Mouse (Mus musculus): ENCODE measurements around the gene Zfp777. TPM values are rescaled to one million over a fixed set of nuclear protein-coding genes. Genes with fewer than 3 reads are reported as not detected.
A peak's percentile ranks its signal among the peaks of the same experiment; 100 is the strongest.

The Zfp777 gene
- polyA plus RNA-seq, 1 experiment from 2014 or later: 10.1 TPM

DNA sequence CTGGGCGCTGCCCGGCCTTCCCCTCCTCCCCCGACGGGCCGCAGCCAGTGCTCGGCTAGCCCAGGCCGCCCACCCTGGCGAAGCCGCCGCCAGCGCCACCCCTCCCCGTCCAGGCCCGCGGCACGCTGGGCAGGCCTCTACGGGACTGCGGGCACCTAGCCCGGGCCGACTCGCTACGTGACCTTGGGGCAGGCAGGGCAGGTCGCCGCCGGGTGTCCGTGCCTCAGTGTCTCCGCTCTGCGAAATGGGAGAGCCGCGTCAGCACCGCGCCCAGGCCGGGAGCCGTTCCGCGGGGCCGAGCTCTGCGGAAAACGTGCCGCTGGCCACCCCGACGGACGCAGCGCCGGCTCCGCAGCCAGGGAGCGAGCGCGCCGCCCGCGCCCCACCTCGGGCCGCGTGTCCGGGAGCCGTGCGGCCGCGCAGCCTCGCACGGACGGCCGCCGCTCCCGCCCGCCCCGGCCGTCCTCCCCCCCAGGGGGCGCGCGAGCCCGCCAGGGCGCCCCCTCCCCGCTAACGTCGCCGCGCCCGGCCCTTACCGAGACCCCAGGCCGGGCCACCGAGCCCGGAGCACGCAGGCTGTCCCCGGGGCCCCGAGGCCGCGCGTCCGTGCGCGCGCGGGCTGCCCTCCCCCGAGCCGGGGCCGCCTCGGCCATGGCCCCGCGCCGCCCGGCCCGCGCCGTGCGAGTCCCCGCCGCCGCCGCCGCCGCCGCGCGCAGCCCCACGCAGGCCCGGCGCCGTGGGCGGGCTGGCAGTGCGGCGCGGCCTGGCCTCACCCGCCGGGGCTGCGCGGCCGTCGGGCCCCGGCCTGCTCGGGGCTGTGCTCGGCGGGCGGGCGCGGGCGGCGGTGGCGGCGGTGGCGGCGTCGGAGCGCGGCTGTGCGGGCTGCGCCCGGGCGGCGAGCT is 1.0 kb downstream of the Zfp777 start:
- H3K36me3 ChIP-seq (ENCODE audit: control insufficient read depth, insufficient read depth, low read length): peaks cover 21% of the 10 kb centered on the region

DNA sequence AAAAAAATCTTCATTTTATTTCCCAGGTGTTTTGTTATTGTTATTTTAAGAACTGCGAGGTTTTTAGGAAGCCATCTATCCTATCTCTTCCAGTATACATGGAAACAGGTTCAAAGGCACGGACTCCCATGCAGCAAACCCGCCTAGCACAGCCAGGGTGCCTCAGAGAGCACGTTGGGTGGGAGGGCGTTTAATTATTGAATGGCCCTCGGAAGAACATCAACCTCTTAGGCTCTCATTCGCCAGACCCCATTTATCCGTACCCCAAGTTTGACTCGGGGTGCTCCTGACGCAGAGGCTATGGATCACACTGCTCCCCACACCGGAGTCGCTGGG is 1.6 kb downstream of the Zfp777 start:
- Histone ChIP-seq H3K9ac (replicated peaks; ENCODE audit: low read length) (peak overlapping the region; percentile 87), H3K27ac (replicated peaks; ENCODE audit: low read depth, low read length) (peak overlapping the region; percentile 93), H3K4me1 (ENCODE audit: control insufficient read depth, insufficient read depth, low read length) (no peaks in the 10 kb centered on the region), H3K4me3 (replicated peaks; ENCODE audit: low read depth, low read length) (peak overlapping the region; percentile 64), H3K27me3 (ENCODE audit: control insufficient read depth, insufficient read depth, low read length) (no peaks in the 10 kb centered on the region), H3K4me2 (ENCODE audit: low read length) (peak overlapping the region; percentile 71), H3K9me3 (ENCODE audit: control insufficient read depth, low read length) (no peaks in the 10 kb centered on the region), H3K36me3 (ENCODE audit: control insufficient read depth, insufficient read depth, low read length) (peaks cover 25% of the 10 kb centered on the region)
- whole genome bisulfite sequencing: 6% methylated on average over 12 of the region's 12 CpGs
- DNase-seq (peak; percentile 59), ATAC-seq (ENCODE audit: low FRiP score, low TSS enrichment) (no peak)

More for the DNA sequence above, 1.0 kb downstream of the Zfp777 start:
- ATAC-seq (ENCODE audit: low FRiP score, low TSS enrichment) (peak; percentile 78), DNase-seq (peak; percentile 72)
- peak overlapping the region; percentile 71 for H3K4me2 ChIP-seq (ENCODE audit: low read length)
- no peaks in the 10 kb centered on the region for H3K4me1 ChIP-seq (ENCODE audit: control insufficient read depth, insufficient read depth, low read length)
- H3K9ac ChIP-seq (replicated peaks; ENCODE audit: low read length): peak overlapping the region; percentile 87
- under 1% methylated on average over 93 of the region's 150 CpGs for WGBS
- H3K9me3 ChIP-seq (ENCODE audit: control insufficient read depth, low read length): no peaks in the 10 kb centered on the region
- no peaks in the 10 kb centered on the region for H3K27me3 ChIP-seq (ENCODE audit: control insufficient read depth, insufficient read depth, low read length)
- H3K4me3 ChIP-seq (replicated peaks; ENCODE audit: low read depth, low read length): peak overlapping the region; percentile 64
- peak overlapping the region; percentile 93 for H3K27ac ChIP-seq (replicated peaks; ENCODE audit: low read depth, low read length)

DNA sequence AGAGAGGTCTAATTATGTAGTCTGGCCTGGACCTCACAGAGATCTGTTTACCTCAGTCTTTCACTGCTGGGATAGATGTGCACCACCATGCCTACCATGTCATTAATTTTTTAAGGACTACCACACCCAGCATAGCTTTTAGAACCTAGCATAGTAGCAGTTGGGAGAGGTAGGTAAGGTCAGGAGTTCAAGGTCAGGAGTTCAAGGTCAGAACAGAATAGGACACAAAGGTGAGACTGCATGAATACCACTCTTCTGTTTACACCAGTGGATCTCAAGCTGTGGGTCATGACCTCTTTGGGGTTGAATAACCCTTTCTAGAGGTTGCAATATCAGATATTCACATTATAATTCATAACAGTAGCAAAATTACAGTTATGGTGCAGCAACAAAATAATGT is 16.1 kb downstream of the Zfp777 start:
- Histone ChIP-seq H3K4me3 (replicated peaks; ENCODE audit: low read depth, low read length) (no peak overlapping the region), H3K9me3 (ENCODE audit: control insufficient read depth, low read length) (no peaks in the 10 kb centered on the region), H3K4me1 (ENCODE audit: control insufficient read depth, insufficient read depth, low read length) (no peaks in the 10 kb centered on the region), H3K9ac (replicated peaks; ENCODE audit: low read length) (no peak overlapping the region), H3K36me3 (ENCODE audit: control insufficient read depth, insufficient read depth, low read length) (peaks cover 87% of the 10 kb centered on the region), H3K4me2 (ENCODE audit: low read length) (no peak overlapping the region), H3K27me3 (ENCODE audit: control insufficient read depth, insufficient read depth, low read length) (no peaks in the 10 kb centered on the region), H3K27ac (replicated peaks; ENCODE audit: low read depth, low read length) (no peak overlapping the region)
- no peak for DNase-seq
- ATAC-seq (ENCODE audit: low FRiP score, low TSS enrichment): no peak

DNA sequence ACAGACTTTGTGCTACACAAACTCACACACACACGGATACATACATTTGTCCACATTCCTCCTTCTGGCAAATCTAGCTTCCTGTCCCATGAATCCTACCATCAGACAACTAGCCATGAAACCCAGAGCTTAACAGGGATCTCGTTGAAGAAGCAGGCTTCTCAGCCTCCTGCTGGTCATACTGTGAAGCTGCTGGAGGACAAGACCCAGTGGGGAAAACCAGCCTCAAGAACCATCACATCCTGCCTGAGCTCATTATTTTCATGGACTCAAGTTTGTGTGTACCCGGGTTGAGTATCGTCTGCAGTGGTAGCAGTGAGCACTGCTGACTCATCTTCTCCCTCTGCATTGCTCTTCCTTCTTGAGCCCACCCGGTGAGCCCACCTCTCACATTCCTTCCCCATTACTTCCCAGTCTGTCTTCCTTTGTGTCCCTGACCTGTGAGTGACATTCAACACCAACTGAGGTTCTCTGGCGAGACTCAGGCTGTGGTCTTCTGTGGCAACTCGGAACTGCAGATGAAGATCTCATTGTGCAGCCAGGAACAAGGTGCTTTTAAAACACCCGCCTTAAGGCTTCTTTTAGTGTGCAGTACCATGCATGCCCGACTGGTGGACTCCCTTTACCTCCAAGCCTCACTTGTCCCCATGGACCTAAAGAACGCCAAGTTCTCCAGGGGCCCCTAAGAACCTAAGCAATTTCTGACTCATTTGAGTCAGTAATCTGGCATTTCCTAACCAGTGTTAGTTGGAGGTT is 22.6 kb downstream of the Zfp777 start:
- peaks cover 17% of the 10 kb centered on the region for H3K9me3 ChIP-seq (ENCODE audit: control insufficient read depth, low read length)
- no peak overlapping the region for H3K9ac ChIP-seq (replicated peaks; ENCODE audit: low read length)
- H3K27ac ChIP-seq (replicated peaks; ENCODE audit: low read depth, low read length): no peak overlapping the region
- DNase-seq: no peak
- H3K4me2 ChIP-seq (ENCODE audit: low read length): no peak overlapping the region
- H3K4me3 ChIP-seq (replicated peaks; ENCODE audit: low read depth, low read length): no peak overlapping the region
- no peak for ATAC-seq (ENCODE audit: low FRiP score, low TSS enrichment)
- H3K36me3 ChIP-seq (ENCODE audit: control insufficient read depth, insufficient read depth, low read length): peaks cover 88% of the 10 kb centered on the region
- H3K4me1 ChIP-seq (ENCODE audit: control insufficient read depth, insufficient read depth, low read length): no peaks in the 10 kb centered on the region
- 84% methylated on average over 10 of the region's 10 CpGs for WGBS
- no peaks in the 10 kb centered on the region for H3K27me3 ChIP-seq (ENCODE audit: control insufficient read depth, insufficient read depth, low read length)

DNA sequence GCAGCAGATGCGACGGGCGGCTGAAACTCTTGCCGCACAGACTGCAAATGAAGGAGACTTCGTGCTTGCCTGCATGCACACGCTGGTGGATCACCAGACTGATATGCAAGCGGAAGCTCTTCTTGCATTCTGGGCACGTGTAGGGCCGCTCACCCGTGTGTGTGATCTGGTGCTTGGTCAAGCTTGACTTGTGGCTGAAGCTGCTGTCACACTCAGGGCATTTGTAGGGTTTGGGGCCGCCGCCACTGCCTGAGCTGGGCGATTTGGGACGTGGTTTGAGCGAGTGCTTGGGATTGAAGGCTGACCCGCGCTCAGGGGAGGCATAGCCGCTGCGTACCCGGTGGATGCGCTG is 23.7 kb downstream of the Zfp777 start:
- 58% methylated on average over 21 of the region's 21 CpGs for WGBS
- ATAC-seq (ENCODE audit: low FRiP score, low TSS enrichment) (peak; percentile 17; the same call in 1 of the 2 replicates), DNase-seq (no peak)
- H3K4me2 ChIP-seq (ENCODE audit: low read length): no peak overlapping the region
- H3K9me3 ChIP-seq (ENCODE audit: control insufficient read depth, low read length): peaks cover 17% of the 10 kb centered on the region
- peaks cover 4% of the 10 kb centered on the region; the same call in 1 of the 2 replicates for H3K4me1 ChIP-seq (ENCODE audit: control insufficient read depth, insufficient read depth, low read length)
- no peak overlapping the region for H3K9ac ChIP-seq (replicated peaks; ENCODE audit: low read length)
- no peak overlapping the region for H3K4me3 ChIP-seq (replicated peaks; ENCODE audit: low read depth, low read length)
- peaks cover 77% of the 10 kb centered on the region for H3K36me3 ChIP-seq (ENCODE audit: control insufficient read depth, insufficient read depth, low read length)
- no peak overlapping the region for H3K27ac ChIP-seq (replicated peaks; ENCODE audit: low read depth, low read length)
- H3K27me3 ChIP-seq (ENCODE audit: control insufficient read depth, insufficient read depth, low read length): no peaks in the 10 kb centered on the region

DNA sequence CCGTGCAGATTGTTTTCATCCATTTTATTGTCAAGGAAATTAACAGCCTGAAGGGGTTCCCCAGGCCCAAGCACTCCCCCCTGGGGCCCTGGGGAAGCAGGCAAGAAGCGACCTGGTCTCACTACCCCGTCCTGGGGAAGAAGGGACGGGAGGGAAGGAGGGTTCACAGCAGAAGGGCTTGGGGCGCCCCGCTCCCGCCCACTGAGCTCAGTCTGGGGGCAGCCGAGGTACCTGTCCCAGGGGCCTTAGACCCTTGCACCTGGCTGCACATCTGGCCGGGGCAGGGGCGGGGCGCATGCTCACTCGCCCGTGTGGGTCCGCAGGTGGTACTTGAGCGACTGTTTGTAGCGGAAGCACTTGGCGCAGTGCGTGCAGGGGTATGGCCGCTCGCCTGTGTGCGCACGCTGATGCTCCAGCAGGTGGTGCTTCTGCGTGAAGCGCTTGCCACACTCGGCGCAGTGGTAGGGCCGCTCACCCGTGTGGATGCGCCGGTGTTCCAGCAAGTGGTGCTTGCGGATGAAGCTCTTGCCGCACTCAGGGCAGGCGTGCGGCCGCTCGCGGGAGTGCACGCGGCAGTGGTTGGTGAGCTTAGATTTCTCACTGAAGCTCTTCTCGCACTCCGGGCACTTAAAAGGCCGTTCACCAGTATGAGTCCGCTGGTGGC is 24.2 kb downstream of the Zfp777 start:
- Histone ChIP-seq H3K4me3 (replicated peaks; ENCODE audit: low read depth, low read length) (no peak overlapping the region), H3K9ac (replicated peaks; ENCODE audit: low read length) (no peak overlapping the region), H3K36me3 (ENCODE audit: control insufficient read depth, insufficient read depth, low read length) (peaks cover 73% of the 10 kb centered on the region), H3K4me1 (ENCODE audit: control insufficient read depth, insufficient read depth, low read length) (peaks cover 6% of the 10 kb centered on the region; the same call in 1 of the 2 replicates), H3K9me3 (ENCODE audit: control insufficient read depth, low read length) (peaks cover 17% of the 10 kb centered on the region), H3K27me3 (ENCODE audit: control insufficient read depth, insufficient read depth, low read length) (no peaks in the 10 kb centered on the region), H3K4me2 (ENCODE audit: low read length) (no peak overlapping the region), H3K27ac (replicated peaks; ENCODE audit: low read depth, low read length) (no peak overlapping the region)
- ATAC-seq (ENCODE audit: low FRiP score, low TSS enrichment) (peak; percentile 55; the same call in 1 of the 2 replicates), DNase-seq (peak; percentile 42)
- 72% methylated on average over 43 of the region's 43 CpGs for WGBS

DNA sequence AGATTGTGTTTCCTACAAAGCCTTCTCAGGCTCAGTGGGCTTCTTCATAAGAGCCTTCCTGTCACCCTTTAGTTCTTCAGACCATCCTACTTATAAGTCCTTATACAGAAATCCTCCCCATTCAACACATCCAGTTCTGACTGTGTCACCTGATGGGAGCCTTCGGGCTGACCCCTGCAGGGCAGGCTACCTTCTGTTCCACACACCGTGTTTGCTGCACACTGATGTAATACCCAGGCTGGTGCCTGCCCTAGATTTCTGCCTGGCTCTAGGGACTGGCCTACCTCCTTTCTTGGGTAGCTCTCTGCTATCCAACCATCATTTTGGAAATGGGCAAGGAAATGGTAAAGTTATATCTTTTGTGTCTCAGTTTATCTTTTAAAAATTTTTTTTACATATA is 26.0 kb downstream of the Zfp777 start:
- Histone ChIP-seq H3K4me3 (replicated peaks; ENCODE audit: low read depth, low read length) (no peak overlapping the region), H3K27me3 (ENCODE audit: control insufficient read depth, insufficient read depth, low read length) (no peaks in the 10 kb centered on the region), H3K9ac (replicated peaks; ENCODE audit: low read length) (no peak overlapping the region), H3K27ac (replicated peaks; ENCODE audit: low read depth, low read length) (no peak overlapping the region), H3K9me3 (ENCODE audit: control insufficient read depth, low read length) (peaks cover 17% of the 10 kb centered on the region), H3K36me3 (ENCODE audit: control insufficient read depth, insufficient read depth, low read length) (peaks cover 61% of the 10 kb centered on the region), H3K4me1 (ENCODE audit: control insufficient read depth, insufficient read depth, low read length) (peaks cover 6% of the 10 kb centered on the region; the same call in 1 of the 2 replicates), H3K4me2 (ENCODE audit: low read length) (no peak overlapping the region)
- DNase-seq (no peak), ATAC-seq (ENCODE audit: low FRiP score, low TSS enrichment) (no peak)
- 86% methylated on average over 2 of the region's 2 CpGs for WGBS

DNA sequence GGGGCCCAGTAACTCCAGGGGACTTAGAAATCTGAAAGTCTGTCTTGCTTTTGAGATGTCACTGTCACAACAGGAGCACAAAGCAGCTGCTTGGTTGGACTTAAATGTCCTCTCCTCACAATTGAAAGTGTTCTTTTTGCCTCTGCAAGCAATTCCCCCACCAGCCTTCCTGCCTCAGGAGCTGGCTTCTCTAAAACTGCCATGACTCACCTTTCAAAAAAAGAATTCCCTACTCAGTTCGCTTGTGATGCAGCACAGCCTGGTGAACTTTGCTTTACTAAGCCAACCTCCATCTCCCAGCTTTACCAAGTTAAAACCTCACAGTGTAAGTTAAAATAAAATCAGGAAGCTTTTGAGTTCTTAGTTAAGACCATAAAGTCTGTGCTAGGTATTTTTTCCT is 27.0 kb downstream of the Zfp777 start:
- Histone ChIP-seq H3K4me3 (replicated peaks; ENCODE audit: low read depth, low read length) (no peak overlapping the region), H3K27me3 (ENCODE audit: control insufficient read depth, insufficient read depth, low read length) (no peaks in the 10 kb centered on the region), H3K9me3 (ENCODE audit: control insufficient read depth, low read length) (peaks cover 17% of the 10 kb centered on the region), H3K27ac (replicated peaks; ENCODE audit: low read depth, low read length) (no peak overlapping the region), H3K36me3 (ENCODE audit: control insufficient read depth, insufficient read depth, low read length) (peaks cover 51% of the 10 kb centered on the region), H3K4me2 (ENCODE audit: low read length) (no peak overlapping the region), H3K4me1 (ENCODE audit: control insufficient read depth, insufficient read depth, low read length) (peaks cover 6% of the 10 kb centered on the region; the same call in 1 of the 2 replicates), H3K9ac (replicated peaks; ENCODE audit: low read length) (no peak overlapping the region)
- ATAC-seq (ENCODE audit: low FRiP score, low TSS enrichment) (no peak), DNase-seq (no peak)
- 85% methylated on average over 1 of the region's 1 CpGs for WGBS

Measured in midbrain, embryonic 14.5 days (tissue).